Mouse (Mus musculus): Measurements from ENCODE around the gene 6430628N08Rik.

DNA sequence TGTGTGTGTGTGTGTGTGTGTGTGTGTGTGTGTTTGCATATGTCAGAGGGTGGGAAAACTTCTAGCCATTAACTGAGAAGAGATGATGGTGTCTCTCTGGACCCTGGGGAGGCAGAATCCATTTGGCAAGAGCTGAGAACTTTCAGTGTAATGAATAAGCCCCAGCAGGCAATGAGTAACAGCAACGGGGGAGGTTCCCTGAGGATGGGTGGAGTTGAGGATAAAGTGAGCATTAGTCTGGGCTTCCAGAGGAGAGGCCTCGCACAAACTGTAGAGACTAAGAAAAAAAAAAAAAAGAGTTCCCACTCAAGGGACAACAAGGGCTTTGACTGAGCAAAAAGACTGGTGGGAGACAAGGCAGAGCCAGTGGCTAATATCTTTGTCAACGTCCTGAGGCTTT, 3.8 kb downstream of the 6430628N08Rik start:
- no peak for TF ChIP-seq CTCF (IDR thresholded peaks at IDR 0.05; ENCODE audit: control insufficient read depth, insufficient read depth, low read length)
- no peak for TF ChIP-seq POLR2A (IDR thresholded peaks at IDR 0.05; ENCODE audit: borderline replicate concordance, control insufficient read depth, low read depth, low read length)

Data from bone marrow, adult 2 months (tissue).